Mouse (Mus musculus) MEL (cell line): ENCODE data around the gene Slc2a2. TPM values are rescaled to one million over a fixed set of nuclear protein-coding genes. Genes with fewer than 3 reads are reported as not detected.

Experiments used
- DNase-seq: peaks from one replicate; pipeline ENCODE4 v3.0.0; 2011; ENCODE audit warnings: low read depth, low spot score
- H3K27ac ChIP-seq: 2 replicates; pipeline ENCODE4 v1.5.1; 2012; ENCODE audit warnings: low read depth, mild to moderate bottlenecking, control low read depth, low read length, moderate library complexity; ENCODE audit not compliant: control insufficient read depth
- H3K27me3 ChIP-seq, 2 experiments: fragments of 150-350 bp in 1 of 2; sonication (generic) in 1 of 2; 2 replicates each; pipeline ENCODE4 v1.6.1; 2012; ENCODE audit warnings: low read length in 2 of 2, mild to moderate bottlenecking in 2 of 2, improper control_type of control experiment in 1 of 2, moderate library complexity in 1 of 2; ENCODE audit not compliant: insufficient read depth in 2 of 2, control insufficient read depth in 1 of 2
- H3K36me3 ChIP-seq, 2 experiments: 2 replicates each; pipeline ENCODE4 v1.6.1; 2012 to 2014; ENCODE audit warnings: low read length in 2 of 2, improper control_type of control experiment in 1 of 2, inconsistent platforms in 1 of 2, mild to moderate bottlenecking in 1 of 2; ENCODE audit not compliant: insufficient read depth in 2 of 2, control insufficient read depth in 1 of 2
- H3K4me1 ChIP-seq, 2 experiments: fragments of 150-350 bp in 1 of 2; sonication (generic) in 1 of 2; 2 replicates each; pipeline ENCODE4 v1.6.1; 2012; ENCODE audit warnings: low read length in 2 of 2, improper control_type of control experiment in 1 of 2, mild to moderate bottlenecking in 1 of 2; ENCODE audit not compliant: insufficient read depth in 2 of 2, control insufficient read depth in 1 of 2
- H3K4me3 ChIP-seq, 2 experiments: fragments of 150-350 bp in 1 of 2; sonication (generic) in 1 of 2; 2 replicates each; pipeline ENCODE4 v1.5.1; 2012; ENCODE audit warnings: low read depth in 2 of 2, low read length in 2 of 2, mild to moderate bottlenecking in 2 of 2, moderate library complexity in 2 of 2, control low read depth in 1 of 2, improper control_type of control experiment in 1 of 2; ENCODE audit not compliant: control insufficient read depth in 1 of 2, insufficient read depth in 1 of 2
- H3K79me2 ChIP-seq: 2 replicates; pipeline ENCODE4 v1.6.1; 2012; ENCODE audit warnings: mild to moderate bottlenecking, low read length, moderate library complexity; ENCODE audit not compliant: control insufficient read depth, poor library complexity, insufficient read depth
- H3K9ac ChIP-seq: 2 replicates; pipeline ENCODE4 v1.6.1; 2012; ENCODE audit warnings: low read depth, mild to moderate bottlenecking, control low read depth, low read length, moderate library complexity; ENCODE audit not compliant: control insufficient read depth, poor library complexity, severe bottlenecking
- H3K9me3 ChIP-seq: fragments of 150-350 bp; sonication (generic); replicated peaks from 2 replicates; pipeline ENCODE4 v1.6.1; 2012; ENCODE audit warnings: mild to moderate bottlenecking, low read length, improper control_type of control experiment, moderate library complexity; ENCODE audit not compliant: insufficient read depth
- CHD1 ChIP-seq: IDR thresholded peaks from 2 replicates; pipeline ENCODE4 v1.6.1; 2012; ENCODE audit warnings: low read depth, mild to moderate bottlenecking, inconsistent platforms, low read length, improper control_type of control experiment
- ELF1 ChIP-seq: IDR thresholded peaks from 2 replicates; pipeline ENCODE4 v1.6.1; 2014; ENCODE audit warnings: low read depth, mild to moderate bottlenecking, inconsistent platforms, low read length, improper control_type of control experiment, moderate library complexity
- EP300 ChIP-seq, 2 experiments: IDR thresholded peaks; 2 replicates each; pipeline ENCODE4 v1.6.1; 2011; ENCODE audit warnings: improper control_type of control experiment in 2 of 2, low read length in 2 of 2, low read depth in 1 of 2, mild to moderate bottlenecking in 1 of 2
- ETS1 ChIP-seq: IDR thresholded peaks from 2 replicates; pipeline ENCODE4 v1.6.1; 2012; ENCODE audit warnings: low read depth, mild to moderate bottlenecking, inconsistent platforms, low read length, improper control_type of control experiment, moderate library complexity
- GATA1 ChIP-seq: IDR thresholded peaks from 2 replicates; pipeline ENCODE4 v1.6.1; 2011; ENCODE audit warnings: low read depth, low read length, improper control_type of control experiment
- HCFC1 ChIP-seq: IDR thresholded peaks from 2 replicates; pipeline ENCODE4 v1.6.1; 2012; ENCODE audit warnings: low read depth, mild to moderate bottlenecking, inconsistent platforms, low read length, improper control_type of control experiment, moderate library complexity
- JUND ChIP-seq: IDR thresholded peaks from 2 replicates; pipeline ENCODE4 v1.6.1; 2011; ENCODE audit warnings: low read depth, mild to moderate bottlenecking, improper control_type of control experiment, low read length
- KAT2A ChIP-seq: conservative IDR thresholded peaks from 2 replicates; pipeline ENCODE4 v1.6.1; 2012; ENCODE audit warnings: low read depth, low read length, improper control_type of control experiment, inconsistent platforms
- MAZ ChIP-seq: IDR thresholded peaks from 2 replicates; pipeline ENCODE4 v1.6.1; 2012; ENCODE audit warnings: low read depth, mild to moderate bottlenecking, inconsistent platforms, low read length, improper control_type of control experiment
- MEF2A ChIP-seq: IDR thresholded peaks from 2 replicates; pipeline ENCODE4 v1.6.1; 2014; ENCODE audit warnings: low read depth, mild to moderate bottlenecking, inconsistent platforms, low read length, improper control_type of control experiment; ENCODE audit not compliant: poor library complexity, insufficient replicate concordance, severe bottlenecking; ENCODE audit errors: extremely low read depth
- POLR2A ChIP-seq, 2 experiments: IDR thresholded peaks; 2 replicates each; pipeline ENCODE4 v1.6.1; 2011 to 2012; ENCODE audit warnings: low read length in 2 of 2, mild to moderate bottlenecking in 2 of 2, control low read depth in 1 of 2, improper control_type of control experiment in 1 of 2, low read depth in 1 of 2, moderate library complexity in 1 of 2; ENCODE audit not compliant: control insufficient read depth in 1 of 2, insufficient read depth in 1 of 2, poor library complexity in 1 of 2
- POLR2AphosphoS5 ChIP-seq: IDR thresholded peaks from 2 replicates; pipeline ENCODE4 v1.6.1; 2012; ENCODE audit warnings: low read depth, borderline replicate concordance, mild to moderate bottlenecking, inconsistent platforms, low read length, moderate library complexity, mixed read lengths
- RAD21 ChIP-seq: IDR thresholded peaks from 2 replicates; pipeline ENCODE4 v1.6.1; 2011; ENCODE audit warnings: mild to moderate bottlenecking, low read depth, low read length, improper control_type of control experiment
- RCOR1 ChIP-seq: IDR thresholded peaks from 2 replicates; pipeline ENCODE4 v1.6.1; 2012; ENCODE audit warnings: low read depth, mild to moderate bottlenecking, inconsistent platforms, low read length, improper control_type of control experiment
- SIN3A ChIP-seq: IDR thresholded peaks from 2 replicates; pipeline ENCODE4 v1.6.1; 2012; ENCODE audit warnings: low read length, improper control_type of control experiment, inconsistent platforms
- SMC3 ChIP-seq: IDR thresholded peaks from 2 replicates; pipeline ENCODE4 v1.6.1; 2011; ENCODE audit warnings: low read depth, low read length, improper control_type of control experiment
- TAL1 ChIP-seq: IDR thresholded peaks from 2 replicates; pipeline ENCODE4 v1.6.1; 2012; ENCODE audit warnings: mild to moderate bottlenecking, inconsistent platforms, low read length, moderate library complexity, mixed read lengths
- TBP ChIP-seq: IDR thresholded peaks from 2 replicates; pipeline ENCODE4 v1.8.0; 2011; ENCODE audit warnings: low read depth, low read length, improper control_type of control experiment
- USF1 ChIP-seq: IDR thresholded peaks from 2 replicates; pipeline ENCODE4 v1.6.1; 2014; ENCODE audit warnings: low read depth, mild to moderate bottlenecking, inconsistent platforms, low read length, improper control_type of control experiment, moderate library complexity
- USF2 ChIP-seq, 2 experiments: IDR thresholded peaks; 2 replicates each; pipeline ENCODE4 v1.6.1; 2011 to 2012; ENCODE audit warnings: improper control_type of control experiment in 2 of 2, low read length in 2 of 2, borderline replicate concordance in 1 of 2, inconsistent platforms in 1 of 2, low read depth in 1 of 2, mild to moderate bottlenecking in 1 of 2; ENCODE audit not compliant: insufficient read depth in 1 of 2
- polyA plus RNA-seq, 2 experiments: library from polyadenylated mRNA; stranded (reverse) in 1 of 2; unstranded in 1 of 2; fragments of >175 nt in 1 of 2; fragments of >200 nt in 1 of 2; gene quantifications; 2 replicates each; pipeline versions ENCODE4 v1.2.1 to v1.2.4; 2012; ENCODE audit warnings: low replicate concordance in 2 of 2, low read depth in 1 of 2; ENCODE audit not compliant: insufficient read length in 2 of 2, insufficient read depth in 1 of 2, missing spikeins in 1 of 2
- total RNA-seq: library from RNA; depleted of rRNA; stranded (reverse); fragments of 300-350 nt; gene quantifications from 2 replicates; pipeline ENCODE4 v1.2.3, GENCODE M21; 2012

Slc2a2 gene
- total and polyA plus RNA-seq, 3 experiments = 0.77 to 1.1 TPM; not detected in 1

GRCm38 (mm10) chr3:28680851-28681250 lies 16.9 kb upstream of the Slc2a2 start:
- H3K27me3 ChIP-seq = no peaks in the 10 kb centered on the region
- DNase-seq = no peak
- TF ChIP-seq SIN3A (no peak), TBP (no peak), SMC3 (no peak), POLR2AphosphoS5 (no peak), EP300 (IDR thresholded peaks at IDR 0.05; ENCODE audit: low read depth in 1 of 2, low read length in 2 of 2) (no peak), ETS1 (no peak), JUND (no peak)
- no peaks in the 10 kb centered on the region for H3K36me3 ChIP-seq
- no peaks in the 10 kb centered on the region for H3K4me1 ChIP-seq
- no peaks in the 10 kb centered on the region for H3K79me2 ChIP-seq
- H3K9me3 ChIP-seq = no peaks in the 10 kb centered on the region
- no peak overlapping the region for H3K27ac ChIP-seq
- no peak overlapping the region for H3K4me3 ChIP-seq
- H3K9ac ChIP-seq = no peak overlapping the region

GRCm38 (mm10) chr3:28681866-28682265 lies 15.8 kb upstream of the Slc2a2 start:
- no peaks in the 10 kb centered on the region for H3K36me3 ChIP-seq
- no peak overlapping the region for H3K9ac ChIP-seq
- DNase-seq = no peak
- H3K27me3 ChIP-seq = no peaks in the 10 kb centered on the region
- no peak overlapping the region for H3K27ac ChIP-seq
- TF ChIP-seq ELF1 (no peak), USF2 (IDR thresholded peaks at IDR 0.05; ENCODE audit: borderline replicate concordance in 1 of 2, insufficient read depth in 1 of 2, low read depth in 1 of 2, low read length in 2 of 2) (no peak), JUND (no peak), MAZ (no peak), MEF2A (no peak)
- no peak overlapping the region for H3K4me3 ChIP-seq
- no peaks in the 10 kb centered on the region for H3K79me2 ChIP-seq
- no peaks in the 10 kb centered on the region for H3K4me1 ChIP-seq
- no peaks in the 10 kb centered on the region for H3K9me3 ChIP-seq

- no peaks in the 10 kb centered on the region for H3K36me3 ChIP-seq
- no peak for DNase-seq
- H3K9me3 ChIP-seq = no peaks in the 10 kb centered on the region
- H3K79me2 ChIP-seq = no peaks in the 10 kb centered on the region
- no peak for TF ChIP-seq POLR2A (IDR thresholded peaks at IDR 0.05; ENCODE audit: control insufficient read depth in 1 of 2, insufficient read depth in 1 of 2, low read depth in 1 of 2, low read length in 2 of 2, poor library complexity in 1 of 2)
- TF ChIP-seq HCFC1 = no peak
- no peak for TF ChIP-seq TBP
- TF ChIP-seq ETS1 = no peak
- TF ChIP-seq RCOR1 = no peak
- TF ChIP-seq USF1 = no peak
- TF ChIP-seq CHD1 = no peak
- TF ChIP-seq POLR2AphosphoS5 = no peak
- no peak for TF ChIP-seq TAL1
- no peak for TF ChIP-seq EP300 (IDR thresholded peaks at IDR 0.05; ENCODE audit: low read depth in 1 of 2, low read length in 2 of 2)
- no peak for TF ChIP-seq GATA1
- TF ChIP-seq RAD21 = no peak
- no peak for TF ChIP-seq KAT2A
- TF ChIP-seq, all 39 proteins: peak for 0
- H3K9ac ChIP-seq = no peak overlapping the region
- H3K4me1 ChIP-seq = no peaks in the 10 kb centered on the region
- H3K27ac ChIP-seq = no peak overlapping the region
- H3K4me3 ChIP-seq = no peak overlapping the region
- no peaks in the 10 kb centered on the region for H3K27me3 ChIP-seq
These were observed 15.3 kb upstream of the Slc2a2 start for GRCm38 (mm10) chr3:28682411-28682810.
